Mouse (Mus musculus) ovary, postnatal 14 days (tissue): ENCODE measurements around the gene Metap1.
"Not testable (repeated sequence)": the region's sequence is repeated elsewhere in the genome, so short reads cannot be mapped to it uniquely, and the experiment has no call there.

ENCODE experiments used
- DNase-seq: peaks from one replicate; pipeline ENCODE4 v3.0.0; 2022; ENCODE audit warnings: low spot score

Gene Metap1

GRCm38 (mm10) chr3:138499854-138500740 is 10.8 kb upstream of the Metap1 start:
- DNase-seq = no peak

- DNase-seq = no peak
Measured at GRCm38 (mm10) chr3:138498731-138499130, 9.4 kb upstream of the Metap1 start.

- DNase-seq = no peak
Measured at GRCm38 (mm10) chr3:138495166-138496145, 6.1 kb upstream of the Metap1 start.

GRCm38 (mm10) chr3:138494565-138494964 is 5.2 kb upstream of the Metap1 start:
- no peak for DNase-seq

GRCm38 (mm10) chr3:138493668-138494067 is 4.4 kb upstream of the Metap1 start:
- DNase-seq = no peak

- DNase-seq = no peak
Measured at GRCm38 (mm10) chr3:138490034-138490337, 671 bp upstream of the Metap1 start.

GRCm38 (mm10) chr3:138488584-138489326 is 560 bp downstream of the Metap1 start:
- DNase-seq = peak; percentile 21

GRCm38 (mm10) chr3:138483240-138483639 is 6.1 kb downstream of the Metap1 start:
- no peak for DNase-seq

- no peak for DNase-seq
Measured at GRCm38 (mm10) chr3:138481526-138482284, 7.6 kb downstream of the Metap1 start.

- no peak for DNase-seq
Measured at GRCm38 (mm10) chr3:138479489-138479888, 9.8 kb downstream of the Metap1 start.

- DNase-seq = no peak
Measured at GRCm38 (mm10) chr3:138471066-138471465, 18.2 kb downstream of the Metap1 start.

- not testable (repeated sequence) for DNase-seq
Measured at GRCm38 (mm10) chr3:138466656-138467055, 22.7 kb downstream of the Metap1 start.

- DNase-seq = no peak
Measured at GRCm38 (mm10) chr3:138464573-138465147, 24.7 kb downstream of the Metap1 start.

- no peak for DNase-seq
Measured at GRCm38 (mm10) chr3:138463807-138464206, 25.5 kb downstream of the Metap1 start.

- DNase-seq = no peak
Measured at GRCm38 (mm10) chr3:138463137-138463536, 26.2 kb downstream of the Metap1 start.

- DNase-seq = no peak
Measured at GRCm38 (mm10) chr3:138461832-138462231, 27.5 kb downstream of the Metap1 start.

GRCm38 (mm10) chr3:138460260-138460659 is 29.1 kb downstream of the Metap1 start:
- no peak for DNase-seq

GRCm38 (mm10) chr3:138458441-138458840 is 30.9 kb downstream of the Metap1 start:
- no peak for DNase-seq

- DNase-seq = no peak
Measured at GRCm38 (mm10) chr3:138454711-138455435, 34.4 kb downstream of the Metap1 start.

GRCm38 (mm10) chr3:138454234-138454633 is 35.1 kb downstream of the Metap1 start:
- DNase-seq = no peak
